Comparison of ENCODE assay signal across 18 mouse cellular contexts in the genomic region with DNA sequence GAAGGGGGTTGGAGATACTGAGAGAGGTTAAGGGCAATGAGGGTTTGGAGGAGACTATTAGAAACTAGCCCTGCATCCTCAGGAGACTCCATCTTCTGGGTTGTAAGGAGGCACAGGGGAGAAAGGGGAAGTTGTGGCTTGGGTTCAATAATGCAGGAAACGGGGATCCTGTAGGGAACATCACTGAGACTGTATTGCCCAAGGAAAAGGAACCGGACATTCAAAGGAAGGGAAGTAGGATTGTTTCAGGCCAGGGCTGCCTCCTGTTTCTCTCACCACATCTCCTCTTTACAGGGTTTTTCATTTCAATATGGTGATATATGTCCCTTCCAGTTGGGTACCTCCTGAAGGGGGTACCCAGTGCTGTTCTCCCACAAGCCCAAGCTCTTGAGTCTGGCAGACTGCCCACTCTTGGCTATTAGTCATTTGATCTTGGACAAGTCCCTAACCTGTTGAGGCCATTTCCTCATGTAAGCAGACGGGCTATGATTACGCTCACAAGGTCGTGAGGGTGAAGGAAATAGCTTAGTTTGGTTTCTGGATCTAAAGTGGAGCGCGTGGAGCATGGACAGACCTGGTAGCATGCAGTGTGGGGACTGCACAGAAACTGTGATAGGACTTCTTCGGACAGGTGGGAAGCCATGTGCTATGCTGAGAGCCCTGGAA.
DNase-seq lines count a peak whose midpoint lies in the region; ATAC-seq lines count a peak whose summit lies in the region.
"Had no signal": no experiment of that assay in that cellular context is flagged by ENCODE, and none has a peak within 500 bp of the region (broad histone marks: within the 10 kb centered on the region; RNA-seq: fewer than 3 reads in every experiment).

No protein-coding gene starts in this region.

- peak; percentile 47 for DNase-seq in adrenal gland, adult 2 months
- no peak for DNase-seq in adrenal gland, postnatal 25 days
- no peak for DNase-seq in kidney, adult 11 months
- DNase-seq in MN1 (ENCODE audit: low spot score): no peak
- DNase-seq in left cerebral cortex, adult 9 months (ENCODE audit: low spot score in 2 of 2): no peak
- DNase-seq: cerebellum, adult 9-11 months; gastrocnemius, postnatal 36 days; liver, embryonic 13.5 days; lung, postnatal 10 days; right cerebral cortex, postnatal 4 days had no signal

- no peak overlapping the region for H3K9ac ChIP-seq in kidney, embryonic 15.5 days
- H3K9ac ChIP-seq: heart, embryonic 15.5 days; hindbrain, embryonic 15.5 days; liver, embryonic 13.5 days; midbrain, embryonic 15.5 days; neural tube, embryonic 12.5 days had no signal

- H3K9me3 ChIP-seq in kidney, embryonic 15.5 days (replicated peaks): no peaks in the 10 kb centered on the region
- H3K9me3 ChIP-seq: heart, embryonic 15.5 days; hindbrain, embryonic 15.5 days; liver, embryonic 13.5 days; midbrain, embryonic 15.5 days; neural tube, embryonic 12.5 days had no signal

- no peak overlapping the region for H3K4me3 ChIP-seq in kidney, embryonic 15.5 days (replicated peaks)
- H3K4me3 ChIP-seq: heart, embryonic 15.5 days; hindbrain, embryonic 15.5 days; layer of hippocampus, adult 2 months; liver, embryonic 13.5 days; midbrain, embryonic 15.5 days; neural tube, embryonic 12.5 days had no signal

- H3K27ac ChIP-seq in kidney, embryonic 15.5 days: 0 out of 2 replicates have a peak overlapping the region, but pooled peaks have one; percentile 13
- H3K27ac ChIP-seq: heart, embryonic 15.5 days; hindbrain, embryonic 15.5 days; layer of hippocampus, adult 2 months; liver, embryonic 13.5 days; midbrain, embryonic 15.5 days; neural tube, embryonic 12.5 days had no signal

- peaks cover 18% of the 10 kb centered on the region for H3K4me1 ChIP-seq in kidney, embryonic 15.5 days
- H3K4me1 ChIP-seq: hindbrain, embryonic 15.5 days had no signal

- no peaks in the 10 kb centered on the region for H3K27me3 ChIP-seq in kidney, embryonic 15.5 days
- H3K27me3 ChIP-seq: heart, embryonic 15.5 days; hindbrain, embryonic 15.5 days; liver, embryonic 13.5 days; midbrain, embryonic 15.5 days; neural tube, embryonic 12.5 days had no signal

- H3K4me2 ChIP-seq in kidney, embryonic 15.5 days: no peak overlapping the region
- H3K4me2 ChIP-seq: heart, embryonic 15.5 days; hindbrain, embryonic 15.5 days; liver, embryonic 13.5 days; midbrain, embryonic 15.5 days; neural tube, embryonic 12.5 days had no signal

- H3K36me3 ChIP-seq in kidney, embryonic 15.5 days: peaks cover 82% of the 10 kb centered on the region
- H3K36me3 ChIP-seq: hindbrain, embryonic 15.5 days; midbrain, embryonic 15.5 days had no signal

- WGBS in kidney, embryonic 15.5 days: 68% methylated on average over 8 of the region's 8 CpGs

- ATAC-seq in kidney, embryonic 15.5 days (replicated peaks; ENCODE audit: low FRiP score): no peak
- 0 out of 2 replicates have a peak, but pooled peaks have one; percentile 35 for ATAC-seq in erythroblast, adult 5-6 weeks (replicated peaks; ENCODE audit: low FRiP score, poor library complexity, severe bottlenecking)
- ATAC-seq in megakaryocyte progenitor cell, adult 5-6 weeks (replicated peaks; ENCODE audit: poor library complexity): peak; percentile 77
- ATAC-seq: midbrain, embryonic 15.5 days had no signal
